Mouse (Mus musculus) monocyte, adult 59 days (primary cell): ENCODE data around the gene Vmn1r117. TPM values are rescaled to one million over a fixed set of nuclear protein-coding genes. Genes with fewer than 3 reads are reported as not detected.

Source experiments
- total RNA-seq, 2 experiments: library from RNA; stranded (reverse); gene quantifications; one replicate each; pipeline ENCODE4 v1.2.4; 2023

The Vmn1r117 gene
- not detected for total RNA-seq

GRCm38 (mm10) chr7:20884021-20884420, at the start of gene Vmn1r117:
Vmn1r117 (minus strand) TSS chr7:20884121.

DNA sequence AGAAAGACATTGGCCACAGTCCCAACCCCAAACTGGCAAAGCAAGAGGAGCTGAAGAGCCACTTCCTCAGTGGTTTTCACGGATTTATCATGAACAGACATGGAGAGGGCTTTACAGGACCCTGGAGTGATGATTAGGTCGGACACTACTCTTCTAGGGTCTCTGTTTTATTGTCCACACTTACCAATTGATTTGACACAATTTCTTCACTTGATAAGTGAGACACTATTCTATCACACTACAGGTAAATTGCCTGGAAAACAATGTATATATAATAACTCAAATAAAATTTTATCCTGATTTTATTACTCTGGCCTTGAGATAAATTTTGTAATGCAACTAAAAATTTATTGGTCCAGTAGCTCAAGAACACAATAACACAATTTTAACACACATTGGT, 28.3 kb upstream of the Vmn1r117 start, which contains the start of gene Vmn1r118:
TSS of gene Vmn1r118 (minus strand) at position 101 of the 400 bp plus-strand sequence.

GRCm38 (mm10) chr7:20871956-20872355, 12.0 kb downstream of the Vmn1r117 start, which contains the start of gene Vmn1r116:
Vmn1r116 (plus strand) TSS chr7:20872256.

DNA sequence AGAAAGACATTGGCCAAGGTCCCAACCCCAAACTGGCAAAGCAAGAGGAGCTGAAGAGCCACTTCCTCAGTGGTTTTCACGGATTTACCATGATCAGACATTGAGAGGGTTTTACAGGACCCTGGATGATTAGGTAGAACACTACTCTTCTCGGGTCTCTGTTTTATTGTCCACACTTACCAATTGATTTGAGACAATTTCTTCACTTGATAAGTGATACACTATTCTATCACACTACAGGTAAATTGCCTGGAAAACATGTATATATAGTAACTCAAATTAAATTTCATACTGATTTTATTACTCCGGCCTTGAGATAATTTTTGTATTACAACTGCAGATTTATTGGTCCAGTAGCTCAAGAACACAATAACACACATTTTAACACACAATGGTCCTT, 39.0 kb downstream of the Vmn1r117 start, which contains the start of gene Vmn1r115:
TSS of gene Vmn1r115 (minus strand) at position 101 of the 400 bp plus-strand sequence.

Other genes starting within 250 kb of the Vmn1r117 start
- not detected for gene Vmn1r107, start 215.2 kb downstream of the Vmn1r117 start, total RNA-seq
- not detected for gene Vmn1r111, start 180.9 kb downstream of the Vmn1r117 start, total RNA-seq
- not detected for gene Gm10668, start 153.5 kb downstream of the Vmn1r117 start, total RNA-seq
- not detected for gene Vmn1r112, start 112.9 kb downstream of the Vmn1r117 start, total RNA-seq
- not detected for gene Vmn1r113, start 96.8 kb downstream of the Vmn1r117 start, total RNA-seq
- not detected for gene Vmn1r114, start 71.9 kb downstream of the Vmn1r117 start, total RNA-seq
- not detected for gene Vmn1r115, start 39.1 kb downstream of the Vmn1r117 start, total RNA-seq
- gene Vmn1r116, start 11.9 kb downstream of the Vmn1r117 start, total RNA-seq = not detected
- not detected for gene Vmn1r118, start 28.2 kb upstream of the Vmn1r117 start, total RNA-seq
- gene Vmn1r119, start 128.3 kb upstream of the Vmn1r117 start, total RNA-seq = not detected
- not detected for gene Vmn1r120, start 169.7 kb upstream of the Vmn1r117 start, total RNA-seq
- not detected for gene Vmn1r121, start 214.4 kb upstream of the Vmn1r117 start, total RNA-seq